Mouse (Mus musculus) ES-Bruce4 (cell line): ENCODE data around the gene Vash1.

ENCODE experiments used
- CTCF ChIP-seq: IDR thresholded peaks from one replicate; pipeline ENCODE4 v1.8.1; 2011; ENCODE audit warnings: low read depth, low read length
- EP300 ChIP-seq: IDR thresholded peaks from 2 replicates; pipeline ENCODE4 v1.6.1; 2011; ENCODE audit warnings: low read depth, low read length; ENCODE audit not compliant: insufficient read depth
- POLR2A ChIP-seq: IDR thresholded peaks from one replicate; pipeline ENCODE4 v1.8.1; 2011; ENCODE audit warnings: low read length; ENCODE audit not compliant: insufficient read depth

GRCm38 (mm10) chr12:86682178-86682577 is 3.7 kb downstream of the Vash1 start:
- TF ChIP-seq EP300 (no peak), CTCF (no peak), POLR2A (no peak)
